Mouse (Mus musculus) forebrain, postnatal 0 days (tissue): ENCODE measurements around the gene Mgat5. TPM values are rescaled to one million over a fixed set of nuclear protein-coding genes. Genes with fewer than 3 reads are reported as not detected.

Experiments
- ATAC-seq: fragments of 200-750 bp; cut with Nextera tagmentation; 2 replicates; pipeline ENCODE4 v1.8.0; 2017; ENCODE audit warnings: mild to moderate bottlenecking, moderate library complexity
- DNase-seq: peaks from one replicate; pipeline ENCODE4 v3.0.0-alpha.2; 2015
- H3K27ac ChIP-seq: fragments of 300-500 bp; sonication (generic); 2 replicates; pipeline ENCODE4 v1.5.1; 2014; ENCODE audit warnings: low read depth, mild to moderate bottlenecking, antibody characterized with exemption, low read length, moderate library complexity, mixed read lengths
- H3K27me3 ChIP-seq: fragments of 300-500 bp; sonication (generic); 2 replicates; pipeline ENCODE4 v1.6.1; 2014; ENCODE audit warnings: mild to moderate bottlenecking, low read length, mixed read lengths; ENCODE audit not compliant: insufficient read depth
- H3K36me3 ChIP-seq: fragments of 300-500 bp; sonication (generic); 2 replicates; pipeline ENCODE4 v1.6.1; 2014; ENCODE audit warnings: mild to moderate bottlenecking, moderate library complexity; ENCODE audit not compliant: insufficient read depth
- H3K4me1 ChIP-seq: fragments of 300-500 bp; sonication (generic); 2 replicates; pipeline ENCODE4 v1.6.1; 2014; ENCODE audit warnings: antibody characterized with exemption; ENCODE audit not compliant: insufficient read depth
- H3K4me2 ChIP-seq: fragments of 300-500 bp; sonication (generic); 2 replicates; pipeline ENCODE4 v1.6.1; 2014; ENCODE audit warnings: low read depth, mild to moderate bottlenecking, moderate library complexity
- H3K4me3 ChIP-seq: fragments of 300-500 bp; sonication (generic); 2 replicates; pipeline ENCODE4 v1.5.1; 2014; ENCODE audit warnings: low read depth, low read length, mixed read lengths
- H3K9ac ChIP-seq: fragments of 300-500 bp; sonication (generic); 2 replicates; pipeline ENCODE4 v1.6.1; 2014; ENCODE audit warnings: mild to moderate bottlenecking
- H3K9me3 ChIP-seq: fragments of 300-500 bp; sonication (generic); 2 replicates; pipeline ENCODE4 v1.6.1; 2016; ENCODE audit warnings: low read length
- CTCF ChIP-seq: sonication (generic); IDR thresholded peaks from 2 replicates; pipeline ENCODE4 v1.5.1; 2016; ENCODE audit warnings: antibody characterized with exemption, control low read depth, low read depth
- WGBS: fragments of 180-500 bp; shearing (Covaris S2); extraction: QIAGEN DNeasy Blood & Tissue Kit; methylation state at CpG from one replicate; pipeline ENCODE4 v1.1.7; 2014; 5-methylcytosine and 5-hydroxymethylcytosine counted together
- polyA plus RNA-seq: library from polyadenylated mRNA; unstranded; fragments of >200 nt; fragmentation: Nextera tagmentation; extraction: Ambion mirVana; gene quantifications from 2 replicates; pipeline ENCODE4 v1.2.1, GENCODE M21; 2015
- total RNA-seq: library from RNA; depleted of rRNA; stranded (reverse); fragments of >200 nt; gene quantifications from 2 replicates; pipeline ENCODE4 v1.2.3, GENCODE M21; 2014

The Mgat5 gene
- total and polyA plus RNA-seq, 2 experiments from 2014 or later = 9.3 to 42.9 TPM

DNA sequence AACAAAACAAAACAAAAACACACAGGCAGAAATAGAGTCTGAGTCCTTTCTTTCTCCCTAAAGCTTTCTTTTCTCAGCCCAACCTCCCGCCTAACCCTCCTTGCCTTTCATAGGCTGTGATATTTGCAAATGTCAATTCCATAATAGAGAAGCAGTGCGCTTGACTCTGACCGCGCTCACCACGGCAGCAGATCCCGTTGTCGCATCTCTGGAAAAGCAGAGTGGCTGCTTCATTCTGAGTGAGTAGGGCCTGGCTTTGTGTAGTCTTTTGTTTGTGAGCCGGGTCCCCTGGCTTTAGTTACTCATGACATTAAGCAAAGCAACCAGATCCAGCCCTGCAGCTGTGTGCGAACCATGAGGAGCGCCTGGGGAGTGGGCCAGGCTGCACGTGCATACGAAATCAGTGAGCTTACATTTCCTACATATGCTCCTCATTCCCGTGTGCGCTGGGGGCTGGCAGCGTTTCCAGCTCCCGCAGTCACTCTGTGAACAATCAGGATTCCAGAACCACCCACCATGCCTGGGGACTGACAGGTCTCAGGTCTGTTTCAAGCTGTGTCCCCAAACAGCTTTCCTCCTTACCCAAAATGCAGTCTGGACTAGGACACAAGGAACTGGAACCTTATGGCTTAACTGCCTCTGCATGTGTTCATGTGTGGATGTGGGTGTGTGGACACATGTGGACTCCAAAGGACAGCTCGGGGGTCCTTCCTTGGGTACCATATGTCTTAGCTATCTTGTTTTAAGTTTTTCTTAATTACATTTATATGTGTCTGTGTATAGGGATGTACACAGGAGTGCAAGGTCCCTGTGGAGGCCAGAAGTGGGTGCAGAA is 332.6 kb downstream of the Mgat5 start:
- no peaks in the 10 kb centered on the region for H3K9me3 ChIP-seq
- H3K36me3 ChIP-seq = no peaks in the 10 kb centered on the region
- peak overlapping the region; percentile 54; the same call in 1 of the 2 replicates for H3K27ac ChIP-seq
- H3K4me3 ChIP-seq = peak overlapping the region; percentile 22; the same call in 1 of the 2 replicates
- H3K4me2 ChIP-seq = peak overlapping the region; percentile 51
- ATAC-seq (peak; percentile 91), DNase-seq (peak; percentile 76)
- peaks cover 11% of the 10 kb centered on the region for H3K27me3 ChIP-seq
- WGBS = 5% methylated on average over 17 of the region's 17 CpGs
- TF ChIP-seq CTCF = no peak
- H3K4me1 ChIP-seq = peaks cover 13% of the 10 kb centered on the region
- 0 out of 2 replicates have a peak overlapping the region, but pooled peaks have one; percentile 37 for H3K9ac ChIP-seq
